Mouse (Mus musculus): Measurements from ENCODE around the gene Gm29609. TPM values are rescaled to one million over a fixed set of nuclear protein-coding genes. Genes with fewer than 3 reads are reported as not detected.

Gene Gm29609
- polyA plus RNA-seq, 1 experiment, result 0.71 TPM

- WGBS, result under 1% methylated on average over 59 of the region's 59 CpGs
These were observed 84.7 kb downstream of the Gm29609 start for GRCm38 (mm10) chr5:31094799-31095691.

More at GRCm38 (mm10) chr5:31094799-31095691, 84.7 kb downstream of the Gm29609 start:
- DNase-seq (ENCODE audit: low read depth, low spot score), result no peak

Other genes with a start within 250 kb of the Gm29609 start
- 111 and 239 TPM in 2 replicates for gene Cgref1, start 234.3 kb downstream of the Gm29609 start, polyA plus RNA-seq (2012; rRNA removed)
- gene Preb, start 219.6 kb downstream of the Gm29609 start, polyA plus RNA-seq (2012; rRNA removed), result 386 and 408 TPM in 2 replicates
- 0.33 and 0.62 TPM in 2 replicates for gene Tcf23, start 211.2 kb downstream of the Gm29609 start, polyA plus RNA-seq (2012; rRNA removed)
- 92.9 and 98.2 TPM in 2 replicates for gene Atraid, start 131.6 kb downstream of the Gm29609 start, polyA plus RNA-seq (2012; rRNA removed)
- 73.4 and 107 TPM in 2 replicates for gene Slc5a6, start 131.0 kb downstream of the Gm29609 start, polyA plus RNA-seq (2012; rRNA removed)
- gene Cad, start 125.1 kb downstream of the Gm29609 start, polyA plus RNA-seq (2012; rRNA removed), result 15.1 and 21.2 TPM in 2 replicates
- not detected in 2 replicates for gene Dnajc5g, start 73.6 kb downstream of the Gm29609 start, polyA plus RNA-seq (2012; rRNA removed)
- 0.14 and 0.16 TPM in 2 replicates for gene Slc30a3, start 71.7 kb downstream of the Gm29609 start, polyA plus RNA-seq (2012; rRNA removed)
- 0.05 TPM in 1 of 2 replicates, not detected in the other for gene Trim54, start 63.2 kb downstream of the Gm29609 start, polyA plus RNA-seq (2012; rRNA removed)
- not detected in 2 replicates for gene Ucn, start 41.1 kb downstream of the Gm29609 start, polyA plus RNA-seq (2012; rRNA removed)
- 46.8 and 47.5 TPM in 2 replicates for gene Mpv17, start 25.7 kb downstream of the Gm29609 start, polyA plus RNA-seq (2012; rRNA removed)
- 46.9 and 53.6 TPM in 2 replicates for gene Gtf3c2, start 233 bp upstream of the Gm29609 start, polyA plus RNA-seq (2012; rRNA removed)
- 73.2 and 81.2 TPM in 2 replicates for gene Snx17, start 13.3 kb upstream of the Gm29609 start, polyA plus RNA-seq (2012; rRNA removed)
- 51.0 and 54.4 TPM in 2 replicates for gene Eif2b4, start 13.5 kb upstream of the Gm29609 start, polyA plus RNA-seq (2012; rRNA removed)
- 35.0 and 46.0 TPM in 2 replicates for gene Zfp513, start 22.4 kb upstream of the Gm29609 start, polyA plus RNA-seq (2012; rRNA removed)
- gene Ppm1g, start 40.8 kb upstream of the Gm29609 start, polyA plus RNA-seq (2012; rRNA removed), result 47.4 and 58.8 TPM in 2 replicates
- 143 and 149 TPM in 2 replicates for gene Nrbp1, start 61.0 kb upstream of the Gm29609 start, polyA plus RNA-seq (2012; rRNA removed)
- not detected in 2 replicates for gene Gm9970, start 61.3 kb upstream of the Gm29609 start, polyA plus RNA-seq (2012; rRNA removed)
- 186 and 200 TPM in 2 replicates for gene Krtcap3, start 71.8 kb upstream of the Gm29609 start, polyA plus RNA-seq (2012; rRNA removed)
- 26.5 and 33.0 TPM in 2 replicates for gene Ift172, start 111.2 kb upstream of the Gm29609 start, polyA plus RNA-seq (2012; rRNA removed)
- 1.8 and 2.6 TPM in 2 replicates for gene Fndc4, start 116.2 kb upstream of the Gm29609 start, polyA plus RNA-seq (2012; rRNA removed)
- gene Gckr, start 117.5 kb upstream of the Gm29609 start, polyA plus RNA-seq (2012; rRNA removed), result 0.15 and 0.26 TPM in 2 replicates

Data from large intestine, adult 2 months (tissue).